Mouse (Mus musculus) stomach, postnatal 0 days (tissue): Measurements from ENCODE around the gene Mrps7.
"Not testable (repeated sequence)": the region's sequence is repeated elsewhere in the genome, so short reads cannot be mapped to it uniquely, and the experiment has no call there.

Experiments
- CTCF ChIP-seq: IDR thresholded peaks from 2 replicates; pipeline ENCODE4 v1.5.1; 2016; ENCODE audit warnings: antibody characterized with exemption, low read depth, mild to moderate bottlenecking, moderate library complexity
- EP300 ChIP-seq: optimal IDR thresholded peaks from 2 replicates; pipeline ENCODE3; 2016; ENCODE audit warnings: antibody characterized with exemption

DNA sequence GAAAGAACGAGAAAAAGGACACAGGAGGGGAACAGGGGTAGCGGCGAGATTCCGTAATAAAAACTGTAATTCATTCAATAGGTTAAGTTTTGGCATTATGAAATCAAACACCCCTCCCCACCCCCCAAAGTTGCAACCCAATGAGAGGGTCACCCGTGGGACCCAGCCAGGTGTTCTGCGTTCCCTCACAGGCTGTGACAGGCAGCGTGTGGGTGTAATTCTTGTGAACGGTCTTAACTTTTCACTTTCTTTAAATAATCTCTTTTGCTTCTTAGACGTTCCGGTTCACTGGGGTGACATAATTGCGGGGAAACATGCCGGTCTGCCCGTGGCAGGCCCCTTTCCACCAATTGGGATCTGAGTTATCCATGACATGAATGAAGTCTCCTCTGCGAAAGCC is 41.8 kb downstream of the Mrps7 start:
- TF ChIP-seq CTCF, EP300: not testable (repeated sequence)
